Mouse (Mus musculus): ENCODE data around the gene Lamb1.

Gene Lamb1

DNA sequence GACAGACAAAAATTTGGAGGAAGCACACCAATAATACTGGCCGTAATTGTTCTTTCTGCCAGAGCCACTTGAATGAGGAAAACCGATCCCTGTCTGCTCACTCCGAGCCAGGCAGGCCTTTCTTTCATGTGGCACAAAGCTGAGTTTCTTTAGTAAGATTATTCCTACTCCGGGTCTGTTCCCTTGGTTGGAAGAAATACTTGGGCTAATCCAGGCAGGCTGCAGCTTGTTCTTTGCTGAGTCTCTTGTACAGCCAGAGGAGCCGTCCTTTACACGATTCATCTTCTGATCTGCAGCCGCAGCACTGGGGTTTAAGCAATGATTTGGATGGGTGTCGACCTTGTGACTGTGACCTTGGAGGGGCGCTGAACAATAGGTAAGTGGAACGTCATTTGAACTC is 24.0 kb downstream of the Lamb1 start:
- DNase-seq = no peak

DNA sequence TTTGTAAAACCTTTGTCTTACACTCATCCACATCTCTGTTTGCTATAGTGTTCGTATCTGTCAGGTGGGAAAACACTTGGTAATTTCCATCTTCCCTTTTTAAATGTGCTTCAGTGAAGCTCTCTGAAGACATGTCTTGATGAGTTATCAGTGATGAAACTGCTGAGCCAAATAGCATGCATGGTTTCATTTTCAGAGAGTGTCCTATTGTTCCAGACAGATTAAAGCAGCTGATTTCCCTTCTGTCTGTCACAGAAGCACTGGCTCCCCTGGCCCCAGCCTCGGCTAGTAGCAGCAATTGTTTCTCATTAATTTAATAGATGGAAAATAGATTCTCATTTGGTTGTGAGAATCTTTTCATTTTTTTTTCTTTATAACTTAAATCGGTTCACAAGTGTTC is 25.9 kb downstream of the Lamb1 start:
- DNase-seq = no peak

DNA sequence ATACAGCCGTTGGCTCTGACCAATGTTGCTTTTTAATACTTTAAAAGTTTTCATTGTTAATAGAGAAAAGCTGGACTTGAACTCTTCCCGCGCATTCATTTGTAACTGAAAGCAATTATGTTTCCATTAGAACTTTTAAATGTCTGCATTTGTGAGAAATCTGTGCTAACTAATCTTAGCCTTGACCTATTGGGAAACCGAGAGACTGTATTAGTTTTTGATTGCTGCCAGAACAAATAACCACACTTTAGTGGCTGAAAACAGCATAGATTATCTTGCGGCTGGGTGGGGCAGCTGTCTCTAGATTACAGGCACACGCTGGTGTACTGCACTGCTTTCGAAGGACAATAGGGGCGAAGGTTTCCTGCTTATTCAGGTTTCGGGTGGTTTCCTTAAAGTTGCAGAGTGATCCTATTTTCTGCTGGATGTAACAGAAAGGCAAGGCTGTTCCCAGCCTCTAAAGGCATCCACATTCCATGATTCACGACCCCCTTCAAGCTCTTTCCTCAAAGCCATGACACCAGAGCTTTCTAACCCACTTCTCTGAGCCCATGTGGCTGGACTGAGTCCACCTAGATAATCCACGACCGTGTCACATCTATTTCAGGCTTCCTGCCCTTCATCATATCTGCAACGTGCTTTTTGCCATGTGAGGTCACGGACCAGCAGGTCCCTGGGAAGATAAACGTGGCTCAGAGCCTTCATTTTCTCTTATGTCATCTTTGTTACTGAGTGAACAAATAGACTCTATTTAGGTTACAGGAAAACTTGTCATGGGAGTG is 28.5 kb downstream of the Lamb1 start:
- no peak for DNase-seq

DNA sequence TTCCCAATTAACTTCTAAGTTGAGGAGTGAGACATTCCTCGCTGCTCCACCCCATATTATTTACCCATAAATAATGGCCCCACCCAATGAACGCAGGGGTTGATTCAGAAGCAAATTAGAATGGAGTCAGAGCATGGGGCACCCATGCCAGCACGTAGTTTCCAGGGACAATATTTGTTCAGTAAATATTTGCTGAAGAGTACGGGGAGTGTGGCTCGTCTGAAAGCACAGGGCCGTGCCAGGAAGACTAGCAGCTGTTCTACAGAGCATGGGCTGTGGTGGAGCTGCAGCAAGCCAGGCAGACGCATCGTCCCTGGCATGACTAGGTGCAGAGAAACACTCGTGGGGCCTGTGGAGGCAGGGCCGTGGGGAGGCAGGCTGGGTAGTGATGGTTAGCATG is 29.5 kb downstream of the Lamb1 start:
- no peak for DNase-seq

DNA sequence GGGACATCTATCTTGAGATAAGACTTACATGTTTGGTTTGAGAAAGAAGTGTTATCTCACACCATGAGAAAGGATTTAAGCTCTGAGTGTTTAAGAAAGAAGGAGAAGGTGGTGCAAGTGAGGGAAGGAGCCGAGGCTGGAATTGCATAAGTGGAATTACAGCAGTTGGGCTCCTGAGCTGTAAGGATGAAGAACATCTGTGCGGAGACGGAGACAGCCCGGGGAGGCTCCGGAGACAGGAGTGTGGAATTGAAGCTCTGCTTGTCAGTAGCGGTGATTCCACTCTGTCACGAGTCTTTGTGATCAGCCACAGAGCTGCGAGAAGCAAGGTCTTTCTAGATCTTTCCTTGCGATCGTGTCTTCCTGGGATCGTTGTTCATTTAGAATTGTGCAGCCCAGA is 30.0 kb downstream of the Lamb1 start:
- DNase-seq = no peak

DNA sequence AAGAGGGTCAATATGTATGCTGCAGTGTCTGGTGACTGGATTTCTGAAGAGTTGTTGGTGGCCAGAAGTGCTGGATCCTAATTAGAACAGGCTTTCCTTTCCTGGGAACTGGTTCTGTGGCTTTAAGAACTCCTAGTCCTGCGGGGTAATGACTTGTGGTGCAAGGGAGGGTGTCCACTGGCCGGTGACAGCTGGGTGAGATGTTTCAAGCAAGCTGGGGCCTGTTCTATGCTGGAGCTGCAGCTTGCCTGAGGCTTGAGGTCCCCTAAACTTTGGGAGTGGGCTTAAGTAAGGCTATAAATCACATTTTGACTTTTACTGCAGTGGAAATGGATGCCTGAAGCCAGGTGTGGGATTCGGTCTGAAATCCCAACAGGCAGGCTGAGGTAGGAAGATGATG is 30.5 kb downstream of the Lamb1 start:
- peak; percentile 55 for DNase-seq

DNA sequence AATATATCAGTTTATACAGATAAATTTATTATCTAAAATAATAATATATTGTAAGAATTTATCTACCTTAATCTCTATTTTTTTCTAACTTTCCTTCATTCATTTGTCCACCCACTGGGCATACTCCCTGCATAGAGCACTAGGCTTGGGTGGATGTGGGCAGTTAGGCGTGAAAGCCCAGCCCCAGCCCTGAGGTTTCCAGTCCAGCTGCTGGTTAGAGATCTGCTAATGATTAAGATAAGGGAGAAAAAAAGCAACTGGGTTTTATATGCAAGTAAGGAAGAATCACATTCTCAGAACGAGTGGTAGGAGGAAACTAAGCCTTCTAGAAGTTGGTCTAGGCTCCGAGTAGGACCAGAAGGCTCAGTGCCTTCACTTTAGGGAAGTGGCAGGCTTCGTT is 31.1 kb downstream of the Lamb1 start:
- DNase-seq = no peak

DNA sequence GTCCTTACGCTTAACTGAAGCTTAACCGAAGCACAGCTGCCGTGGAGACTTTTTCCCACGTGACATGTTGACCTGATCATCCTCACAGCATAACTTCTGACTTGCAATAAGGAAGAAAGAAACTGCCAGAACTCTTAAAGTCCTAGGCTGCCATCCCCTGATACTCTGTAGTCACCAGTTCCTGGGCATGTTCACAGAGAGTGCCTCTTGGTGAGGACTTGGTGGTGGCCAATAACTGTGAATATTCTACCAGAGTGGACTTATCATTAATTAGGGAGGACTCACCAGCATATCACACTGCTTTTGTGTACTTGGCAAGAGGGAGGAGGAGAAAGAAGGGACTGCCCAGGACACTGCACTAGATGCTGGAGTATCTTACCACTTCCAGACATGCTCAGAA is 33.1 kb downstream of the Lamb1 start:
- no peak for DNase-seq

DNA sequence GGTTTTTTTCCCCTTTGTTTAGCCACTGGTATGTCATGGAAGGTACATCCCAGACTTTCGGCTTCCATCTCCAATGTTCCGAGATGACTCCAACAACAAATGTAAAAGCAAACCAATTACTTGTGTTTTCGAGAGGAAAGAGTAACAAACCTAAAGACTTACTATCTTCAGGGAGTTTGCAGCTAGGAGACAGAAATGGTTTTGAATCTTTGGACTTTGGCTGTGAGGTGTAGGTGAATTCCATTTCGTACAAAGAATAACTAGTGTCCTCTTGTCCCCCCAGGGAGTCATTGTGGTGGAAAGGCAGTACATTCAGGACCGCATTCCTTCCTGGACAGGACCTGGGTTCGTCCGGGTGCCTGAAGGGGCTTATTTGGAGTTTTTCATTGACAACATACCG is 33.5 kb downstream of the Lamb1 start:
- DNase-seq = no peak

DNA sequence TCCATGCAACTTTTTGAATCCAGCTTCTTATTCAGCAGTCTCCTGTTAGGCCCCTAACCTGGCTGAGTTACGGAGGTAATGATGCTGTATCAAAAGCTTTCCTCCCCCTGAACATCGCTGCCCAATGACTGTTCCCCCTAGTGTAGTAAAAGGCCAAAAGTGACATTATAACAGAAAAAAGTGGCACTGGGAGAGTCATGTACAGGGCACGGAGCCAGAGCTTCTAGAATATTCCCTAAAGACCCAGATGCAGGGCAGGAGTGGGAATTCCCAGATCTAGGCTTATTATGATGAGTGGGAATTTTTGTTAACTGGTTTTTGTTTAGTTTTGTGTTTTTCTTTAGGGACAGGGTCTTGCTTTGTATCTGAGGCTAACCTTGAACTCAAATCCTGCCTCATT is 34.1 kb downstream of the Lamb1 start:
- no peak for DNase-seq

DNA sequence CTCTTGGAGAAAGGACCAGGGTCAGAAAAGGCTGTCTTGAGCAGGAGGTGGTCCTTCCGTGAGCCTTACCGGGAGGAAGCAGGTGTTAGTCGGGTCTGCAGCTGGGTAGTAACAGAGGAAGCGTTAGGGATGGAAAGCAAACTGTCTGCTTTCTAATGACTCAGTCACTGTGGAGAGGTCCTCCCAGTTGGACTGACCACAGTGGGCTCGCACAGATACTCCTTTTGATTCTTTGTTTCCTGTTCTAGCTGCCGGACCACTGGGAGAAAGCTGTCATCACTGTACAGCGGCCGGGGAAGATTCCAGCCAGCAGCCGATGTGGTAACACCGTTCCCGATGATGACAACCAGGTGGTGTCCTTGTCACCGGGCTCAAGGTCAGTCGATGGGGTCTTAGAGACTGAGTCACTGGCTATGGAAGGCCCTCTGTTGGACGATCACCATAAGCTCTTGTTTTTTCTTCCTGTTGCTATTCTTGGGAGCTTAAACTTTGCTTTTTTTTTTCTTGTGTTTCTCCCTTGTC is 34.7 kb downstream of the Lamb1 start:
- no peak for DNase-seq

DNA sequence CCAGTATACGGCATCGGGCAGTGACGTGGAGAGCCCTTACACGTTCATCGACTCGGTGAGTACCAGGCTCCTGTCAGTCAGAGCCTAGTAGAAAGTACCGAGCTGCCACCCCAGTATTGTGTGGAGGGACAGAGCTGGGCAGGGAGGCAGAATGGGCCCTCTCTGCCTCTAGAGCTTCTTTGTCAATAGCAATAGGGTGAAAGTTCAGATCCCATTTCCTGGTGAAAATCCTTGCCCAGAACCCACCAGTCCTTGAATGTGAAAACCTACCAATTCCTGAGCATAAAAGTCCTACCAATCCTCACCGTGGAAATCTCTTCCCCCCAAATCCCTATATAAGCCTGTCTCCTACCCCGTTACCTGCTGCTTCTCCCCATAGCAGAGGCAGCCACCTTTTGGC is 35.2 kb downstream of the Lamb1 start:
- DNase-seq = no peak

DNA sequence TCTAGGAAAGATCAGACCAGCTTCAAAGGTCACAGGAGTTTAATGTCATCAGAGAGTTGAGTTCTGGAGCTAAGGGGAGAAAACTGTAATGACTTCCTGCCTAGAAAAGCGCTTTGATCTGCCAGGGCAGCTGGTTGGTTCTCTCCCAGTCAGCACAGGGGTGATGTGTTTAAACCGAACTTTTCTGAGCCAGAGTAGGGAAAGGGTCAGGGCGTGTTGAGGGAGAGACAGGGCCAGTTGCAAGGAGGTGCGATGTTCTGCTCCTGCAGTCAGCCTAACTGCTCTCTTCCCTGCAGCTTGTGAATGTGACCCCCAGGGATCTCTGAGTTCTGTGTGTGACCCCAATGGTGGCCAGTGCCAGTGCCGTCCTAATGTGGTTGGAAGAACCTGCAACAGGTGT is 37.2 kb downstream of the Lamb1 start:
- DNase-seq = peak; percentile 33

DNA sequence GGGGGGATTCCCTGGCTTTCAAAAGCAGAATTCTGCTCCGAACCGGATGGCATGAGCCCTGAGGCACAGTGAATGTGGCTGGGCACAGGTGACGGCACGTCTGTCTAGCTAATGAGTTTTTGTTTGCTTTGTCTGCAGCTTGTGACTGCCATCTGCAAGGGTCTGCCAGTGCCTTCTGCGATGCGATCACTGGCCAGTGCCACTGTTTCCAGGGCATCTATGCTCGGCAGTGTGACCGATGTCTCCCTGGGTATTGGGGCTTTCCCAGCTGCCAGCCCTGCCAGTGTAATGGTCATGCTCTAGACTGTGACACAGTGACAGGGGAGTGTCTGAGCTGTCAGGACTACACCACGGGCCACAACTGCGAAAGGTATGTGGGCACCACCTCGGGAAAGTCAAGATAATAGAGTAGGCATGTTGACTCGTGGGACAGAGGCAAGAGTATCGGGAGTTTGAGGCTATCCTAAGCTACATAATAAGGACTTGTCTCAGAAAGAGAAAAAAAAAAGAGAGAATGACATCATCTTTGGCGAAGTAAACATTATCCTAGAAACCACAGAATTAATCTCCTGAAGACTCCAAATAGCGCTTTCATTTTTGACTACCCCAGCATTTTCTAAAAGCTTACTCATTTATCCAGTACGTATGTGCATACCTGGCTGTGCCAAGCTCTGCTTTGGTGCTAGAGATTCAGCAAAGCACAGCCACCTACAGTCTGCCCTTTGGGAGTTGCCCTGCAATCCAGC is 37.9 kb downstream of the Lamb1 start:
- DNase-seq = no peak

DNA sequence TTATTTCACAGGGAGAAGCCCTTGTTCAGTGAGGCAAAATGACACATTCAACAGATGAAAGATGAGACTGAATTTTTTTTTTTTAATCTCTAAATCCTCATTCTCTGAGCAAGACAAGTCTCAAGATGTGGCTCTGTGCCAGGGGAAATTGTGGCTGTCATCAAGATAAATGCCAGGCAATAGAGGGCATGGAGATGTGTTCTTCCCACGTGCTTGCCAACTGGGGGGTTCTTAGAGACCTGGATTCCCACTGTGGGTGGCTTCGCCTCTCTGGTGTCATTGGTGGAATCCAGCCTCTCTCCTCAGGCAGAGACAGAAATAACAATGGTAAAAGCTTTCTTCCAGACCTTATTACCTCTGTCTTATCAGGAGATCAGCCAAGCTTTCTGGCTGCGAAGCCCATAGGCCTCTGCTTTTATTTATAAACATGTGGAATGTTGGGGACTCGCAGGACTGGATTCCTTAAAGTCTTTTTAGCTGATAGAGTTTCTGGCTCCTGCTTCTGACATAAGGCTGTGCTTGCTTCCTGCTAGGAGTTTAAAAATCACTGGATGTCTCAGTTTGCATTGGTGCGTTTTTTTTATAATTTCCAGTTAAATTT is 41.1 kb downstream of the Lamb1 start:
- DNase-seq = peak; percentile 40

DNA sequence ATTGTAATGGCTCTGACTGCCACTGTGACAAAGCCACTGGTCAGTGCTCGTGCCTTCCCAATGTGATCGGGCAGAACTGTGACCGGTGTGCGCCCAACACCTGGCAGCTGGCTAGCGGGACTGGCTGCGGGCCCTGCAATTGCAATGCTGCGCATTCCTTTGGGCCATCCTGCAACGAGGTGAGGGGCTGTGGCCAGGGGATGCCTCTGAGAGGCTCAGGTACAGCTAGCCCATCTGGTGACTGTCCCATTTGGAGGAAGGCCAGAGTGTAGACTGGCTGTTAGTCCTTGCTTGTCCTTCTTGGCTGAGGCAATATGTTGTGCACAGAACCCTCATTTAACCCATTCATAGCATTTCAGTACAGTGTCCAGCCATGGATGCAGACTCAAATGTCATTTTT is 42.0 kb downstream of the Lamb1 start:
- DNase-seq = no peak

DNA sequence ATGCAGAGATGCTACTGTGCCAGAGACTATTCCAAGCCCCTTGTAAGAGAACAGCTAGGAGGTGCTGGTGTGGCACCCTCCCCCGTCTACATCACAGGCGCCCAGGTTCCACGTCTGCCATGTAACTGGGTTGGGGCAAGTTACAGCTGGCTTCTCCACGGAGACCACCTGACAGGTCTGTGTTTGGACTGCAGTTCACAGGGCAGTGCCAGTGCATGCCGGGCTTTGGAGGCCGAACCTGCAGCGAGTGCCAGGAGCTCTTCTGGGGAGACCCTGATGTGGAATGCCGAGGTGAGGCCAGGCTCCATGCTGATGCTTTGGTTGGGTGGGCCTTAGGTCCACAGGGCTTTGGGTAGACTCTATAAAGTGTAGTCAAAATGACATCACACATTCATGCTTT is 42.7 kb downstream of the Lamb1 start:
- DNase-seq = no peak

DNA sequence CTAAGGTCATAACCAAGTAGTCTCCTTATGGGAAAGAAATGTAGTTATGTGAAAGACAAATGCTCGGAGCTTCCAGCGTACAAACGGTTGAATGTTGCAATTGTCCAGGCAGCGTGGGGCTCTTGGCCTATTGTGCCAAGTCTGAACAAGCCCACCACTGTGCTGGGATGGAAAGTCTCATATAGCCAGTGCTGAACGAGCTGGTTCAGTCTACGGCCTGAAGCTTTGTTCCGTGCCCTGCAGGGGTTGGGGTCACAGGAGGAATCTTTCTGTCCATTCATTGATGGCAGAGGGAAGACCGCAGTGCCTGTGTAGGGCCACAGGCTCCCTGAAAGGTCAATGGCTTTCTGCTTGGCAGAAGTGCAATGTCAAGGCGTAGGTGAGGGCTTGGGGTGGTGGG is 45.7 kb downstream of the Lamb1 start:
- no peak for DNase-seq

DNA sequence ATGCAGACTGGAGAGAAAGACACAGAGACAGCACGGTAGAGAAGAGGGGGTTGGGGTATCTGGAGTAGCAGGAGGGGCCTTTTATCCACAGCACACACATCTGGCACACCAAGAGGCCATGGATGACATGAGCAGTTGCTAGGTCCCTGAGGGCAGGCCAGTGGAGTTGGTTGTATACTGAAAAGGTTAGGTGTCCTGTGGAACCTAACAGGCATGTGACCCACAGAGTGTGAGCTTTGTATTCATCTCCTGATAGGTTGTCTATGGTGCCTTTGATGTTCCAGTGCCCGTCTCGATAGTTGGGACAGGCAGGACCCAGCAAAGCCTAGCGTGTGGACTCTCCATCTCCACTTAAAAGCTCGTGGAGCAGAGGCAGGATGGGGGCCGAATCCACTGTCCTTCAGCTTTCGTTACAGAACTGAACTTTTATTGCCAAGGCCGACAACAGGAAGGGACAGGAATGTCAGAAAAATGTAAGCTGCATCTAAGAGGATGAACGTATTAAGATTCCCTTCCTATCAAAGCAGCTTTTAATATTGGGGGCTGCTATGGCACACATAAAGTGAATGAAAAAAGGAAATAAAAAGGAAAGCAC is 46.7 kb downstream of the Lamb1 start:
- DNase-seq = no peak

DNA sequence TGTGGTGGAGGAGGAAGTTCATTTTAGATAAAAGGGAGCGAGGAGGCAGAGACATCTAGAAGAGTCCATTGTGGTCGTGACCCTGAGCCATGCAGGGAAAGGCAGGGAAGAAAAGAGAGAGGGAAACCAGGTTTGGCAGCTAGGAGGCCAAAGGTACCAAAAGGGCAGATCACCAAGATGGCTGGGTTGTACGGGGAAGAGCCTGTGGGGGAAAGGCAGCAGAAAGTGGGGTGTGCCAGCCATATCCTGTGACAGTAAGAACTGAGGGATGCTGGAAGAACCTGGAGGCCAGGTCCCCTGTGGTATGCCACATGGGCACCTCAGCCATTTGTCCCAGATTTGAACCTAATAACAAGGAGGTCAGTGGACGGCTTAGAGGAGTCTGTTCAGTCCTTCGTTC is 47.2 kb downstream of the Lamb1 start:
- no peak for DNase-seq

DNA sequence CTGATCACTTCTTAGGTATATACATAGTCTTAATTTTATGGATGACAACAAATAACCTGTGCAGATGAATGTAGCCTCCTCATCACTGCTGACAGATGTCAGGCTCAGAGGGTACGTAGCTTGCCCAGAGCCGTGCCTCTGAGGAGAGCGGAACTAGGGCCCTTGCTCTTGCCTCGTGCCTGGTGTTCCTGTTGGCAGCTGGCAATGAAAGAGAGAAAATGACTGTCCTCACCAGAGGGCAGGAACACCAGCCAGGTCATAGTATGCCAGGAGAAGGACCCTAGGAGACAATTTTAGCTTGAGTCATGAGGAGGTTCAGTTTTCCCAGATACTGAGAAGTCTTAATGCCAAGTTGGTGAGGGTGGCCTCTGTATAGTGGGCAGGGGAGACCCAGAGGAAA is 48.1 kb downstream of the Lamb1 start:
- no peak for DNase-seq

DNA sequence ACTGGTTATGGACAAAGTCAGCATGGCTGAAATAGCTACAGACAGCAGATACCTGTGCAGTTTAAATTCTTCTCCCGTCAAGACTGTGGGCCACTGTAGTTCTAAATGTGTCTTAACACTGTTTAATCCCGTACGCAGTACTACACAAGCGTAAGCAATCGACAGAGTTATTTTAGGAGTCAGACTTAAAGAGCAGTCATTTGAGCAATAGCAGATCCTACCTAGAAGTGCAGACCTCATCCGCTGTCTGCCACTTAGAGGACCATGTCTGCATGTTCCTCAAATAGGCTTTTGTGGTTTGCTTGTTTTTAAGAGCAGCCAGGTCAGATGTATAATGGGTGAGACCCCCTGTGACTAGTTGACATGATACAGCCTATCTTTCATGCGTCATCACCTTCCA is 49.3 kb downstream of the Lamb1 start:
- no peak for DNase-seq

DNA sequence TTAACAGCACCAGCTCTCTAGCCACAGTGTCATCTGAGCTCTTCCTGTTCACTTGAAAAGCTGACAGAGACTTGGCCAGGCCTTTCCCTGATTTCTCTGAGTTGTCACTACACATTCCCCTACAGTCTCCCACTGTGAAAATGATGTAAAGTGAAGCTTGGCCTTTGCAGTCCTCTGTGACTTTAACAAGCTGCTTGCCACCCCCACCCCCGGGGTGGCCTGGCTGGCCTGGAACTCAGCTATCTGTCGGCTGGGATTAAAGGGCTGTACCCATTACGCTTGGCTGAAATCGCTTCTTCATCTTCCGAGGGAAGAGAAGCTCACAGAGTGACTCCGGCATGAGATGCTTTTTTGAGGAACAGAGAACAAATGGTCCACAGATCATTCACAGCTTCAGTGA is 50.9 kb downstream of the Lamb1 start:
- no peak for DNase-seq

All from kidney, postnatal 14 days (tissue).